Mouse (Mus musculus) lung, postnatal 0 days (tissue): ENCODE results near the gene Hnf1b. TPM values are rescaled to one million over a fixed set of nuclear protein-coding genes. Genes with fewer than 3 reads are reported as not detected.

ENCODE experiments used
- ATAC-seq: fragments of 200-750 bp; cut with Nextera tagmentation; 2 replicates; pipeline ENCODE4 v1.8.0; 2017; ENCODE audit warnings: moderate library complexity
- DNase-seq: peaks from one replicate; pipeline ENCODE4 v3.0.0-alpha.2; 2016; ENCODE audit warnings: low spot score
- H3K27ac ChIP-seq: fragments of 300-500 bp; sonication (generic); 2 replicates; pipeline ENCODE4 v1.5.1; 2014; ENCODE audit warnings: antibody characterized with exemption, mild to moderate bottlenecking, low read length, mixed read lengths
- H3K27me3 ChIP-seq: fragments of 300-500 bp; sonication (generic); replicated peaks from 2 replicates; pipeline ENCODE4 v1.6.1; 2014; ENCODE audit warnings: low read length, mixed read lengths; ENCODE audit not compliant: insufficient read depth
- H3K36me3 ChIP-seq: fragments of 300-500 bp; sonication (generic); 2 replicates; pipeline ENCODE4 v1.6.1; 2014; ENCODE audit warnings: low read length, mixed read lengths; ENCODE audit not compliant: insufficient read depth
- H3K4me1 ChIP-seq: fragments of 300-500 bp; sonication (generic); 2 replicates; pipeline ENCODE4 v1.6.1; 2014; ENCODE audit warnings: antibody characterized with exemption, low read depth, low read length, mixed read lengths; ENCODE audit not compliant: insufficient read depth
- H3K4me2 ChIP-seq: fragments of 300-500 bp; sonication (generic); replicated peaks from 2 replicates; pipeline ENCODE4 v1.6.1; 2014; ENCODE audit warnings: low read depth, mild to moderate bottlenecking, low read length, moderate library complexity, mixed read lengths
- H3K4me3 ChIP-seq: fragments of 300-500 bp; sonication (generic); 2 replicates; pipeline ENCODE4 v1.5.1; 2014; ENCODE audit warnings: low read depth, low read length
- H3K9ac ChIP-seq: fragments of 300-500 bp; sonication (generic); replicated peaks from 2 replicates; pipeline ENCODE4 v1.6.1; 2014; ENCODE audit warnings: low read depth, mild to moderate bottlenecking
- H3K9me3 ChIP-seq: fragments of 300-500 bp; sonication (generic); 2 replicates; pipeline ENCODE4 v1.6.1; 2016; ENCODE audit warnings: low read length, mixed read lengths
- CTCF ChIP-seq: IDR thresholded peaks from 2 replicates; pipeline ENCODE4 v1.5.1; 2016; ENCODE audit warnings: antibody characterized with exemption, mild to moderate bottlenecking
- EP300 ChIP-seq: IDR thresholded peaks from 2 replicates; pipeline ENCODE4 v1.6.1; 2016; ENCODE audit warnings: antibody characterized with exemption, mild to moderate bottlenecking, control low read depth
- WGBS: fragments of 180-500 bp; shearing (Covaris S2); extraction: QIAGEN DNeasy Blood & Tissue Kit; methylation state at CpG from one replicate; pipeline ENCODE4 v1.1.7; 2014; 5-methylcytosine and 5-hydroxymethylcytosine counted together
- polyA plus RNA-seq: library from polyadenylated mRNA; unstranded; fragments of >200 nt; fragmentation: Nextera tagmentation; extraction: Ambion mirVana; gene quantifications from 2 replicates; pipeline ENCODE4 v1.2.1, GENCODE M21; 2015

The Hnf1b gene
- polyA plus RNA-seq, 1 experiment from 2014 or later: 11.4 TPM

GRCm38 (mm10) chr11:83857256-83857655, 7.4 kb downstream of the Hnf1b start:
- Histone ChIP-seq H3K27ac (no peak overlapping the region), H3K9me3 (no peaks in the 10 kb centered on the region), H3K9ac (no peak overlapping the region), H3K4me1 (no peaks in the 10 kb centered on the region), H3K36me3 (no peaks in the 10 kb centered on the region), H3K4me2 (no peak overlapping the region), H3K27me3 (peaks cover 12% of the 10 kb centered on the region; the same call in 1 of the 2 replicates), H3K4me3 (no peak overlapping the region)
- TF ChIP-seq CTCF (no peak), EP300 (no peak)
- WGBS: 82% methylated on average over 1 of the region's 1 CpGs
- no peak for ATAC-seq
- no peak for DNase-seq

- H3K27me3 ChIP-seq: no peaks in the 10 kb centered on the region
- no peak for DNase-seq
- H3K4me3 ChIP-seq: no peak overlapping the region
- ATAC-seq: no peak
- no peaks in the 10 kb centered on the region for H3K4me1 ChIP-seq
- no peak overlapping the region for H3K9ac ChIP-seq
- 49% methylated on average over 9 of the region's 9 CpGs for WGBS
- H3K27ac ChIP-seq: no peak overlapping the region
- H3K36me3 ChIP-seq: no peaks in the 10 kb centered on the region
- no peaks in the 10 kb centered on the region for H3K9me3 ChIP-seq
- TF ChIP-seq CTCF: no peak
- no peak for TF ChIP-seq EP300
- no peak overlapping the region for H3K4me2 ChIP-seq
These were observed 15.4 kb downstream of the Hnf1b start for GRCm38 (mm10) chr11:83865286-83865685.

GRCm38 (mm10) chr11:83867571-83867970, 17.7 kb downstream of the Hnf1b start:
- Histone ChIP-seq H3K27ac (no peak overlapping the region), H3K4me3 (no peak overlapping the region), H3K27me3 (no peaks in the 10 kb centered on the region), H3K9ac (no peak overlapping the region), H3K4me2 (no peak overlapping the region), H3K9me3 (no peaks in the 10 kb centered on the region), H3K4me1 (no peaks in the 10 kb centered on the region), H3K36me3 (no peaks in the 10 kb centered on the region)
- ATAC-seq: no peak
- WGBS: 51% methylated on average over 3 of the region's 3 CpGs
- no peak for DNase-seq
- no peak for TF ChIP-seq EP300
- no peak for TF ChIP-seq CTCF

GRCm38 (mm10) chr11:83869147-83869546, 19.3 kb downstream of the Hnf1b start:
- peak; percentile 70 for DNase-seq
- Histone ChIP-seq H3K4me3 (no peak overlapping the region), H3K4me1 (no peaks in the 10 kb centered on the region), H3K27ac (peak overlapping the region; percentile 43; the same call in 1 of the 2 replicates), H3K9me3 (no peaks in the 10 kb centered on the region), H3K27me3 (no peaks in the 10 kb centered on the region), H3K36me3 (no peaks in the 10 kb centered on the region), H3K9ac (no peak overlapping the region), H3K4me2 (no peak overlapping the region)
- peak; percentile 77 for ATAC-seq
- 21% methylated on average over 1 of the region's 1 CpGs for WGBS
- TF ChIP-seq EP300: no peak
- no peak for TF ChIP-seq CTCF

- ATAC-seq: peak; percentile 69
- peak; percentile 71 for DNase-seq
- H3K27ac ChIP-seq: peak overlapping the region; percentile 43; the same call in 1 of the 2 replicates
- no peak overlapping the region for H3K9ac ChIP-seq
- TF ChIP-seq CTCF (peak; percentile 23; the same call in 1 of the 2 replicates), EP300 (no peak; the same call in 1 of the 2 replicates)
- no peaks in the 10 kb centered on the region for H3K4me1 ChIP-seq
- H3K27me3 ChIP-seq: no peaks in the 10 kb centered on the region
- H3K36me3 ChIP-seq: no peaks in the 10 kb centered on the region
- WGBS: 24% methylated on average over 3 of the region's 3 CpGs
- H3K9me3 ChIP-seq: no peaks in the 10 kb centered on the region
- no peak overlapping the region for H3K4me3 ChIP-seq
- H3K4me2 ChIP-seq: no peak overlapping the region
These were observed 19.8 kb downstream of the Hnf1b start for GRCm38 (mm10) chr11:83869686-83870085.

- Histone ChIP-seq H3K27me3 (no peaks in the 10 kb centered on the region), H3K4me3 (no peak overlapping the region), H3K9ac (no peak overlapping the region), H3K36me3 (no peaks in the 10 kb centered on the region), H3K9me3 (no peaks in the 10 kb centered on the region), H3K27ac (no peak overlapping the region), H3K4me1 (no peaks in the 10 kb centered on the region), H3K4me2 (no peak overlapping the region)
- TF ChIP-seq CTCF (no peak), EP300 (no peak)
- WGBS: 69% methylated on average over 9 of the region's 9 CpGs
- no peak for ATAC-seq
- no peak for DNase-seq
These were observed 22.1 kb downstream of the Hnf1b start for GRCm38 (mm10) chr11:83871780-83872554.
